10 mouse cellular contexts compared by ENCODE assay signal in genomic region chrX:162113257-162113656, GRCm38 (mm10). TPM values are rescaled to one million over a fixed set of nuclear protein-coding genes. Genes with fewer than 3 reads are reported as not detected.
A peak's percentile ranks its signal among the peaks of the same experiment; 100 is the strongest.
DNase-seq lines count a peak whose midpoint lies in the region; ATAC-seq and TF ChIP-seq lines count a peak whose summit lies in the region.
"Had no signal": no experiment of that assay in that cellular context is flagged by ENCODE, and none has a peak within 500 bp of the region (broad histone marks: within the 10 kb centered on the region; RNA-seq: fewer than 3 reads in every experiment).

No protein-coding gene starts in this region.

- H3K27ac ChIP-seq in kidney, adult 2 months (ENCODE audit: insufficient read depth, low read depth, low read length): no peak overlapping the region
- H3K27ac ChIP-seq in kidney, embryonic 15.5 days: no peak overlapping the region
- H3K27ac ChIP-seq in brown adipose tissue, adult 24 weeks (replicated peaks; ENCODE audit: low read depth, low read length): no peak overlapping the region
- H3K27ac ChIP-seq: intestine, embryonic 15.5 days had no signal

- H3K4me1 ChIP-seq in kidney, adult 2 months (ENCODE audit: control insufficient read depth, insufficient read depth, low read length): peaks cover 5% of the 10 kb centered on the region; the same call in 1 of the 2 replicates
- H3K4me1 ChIP-seq in kidney, embryonic 15.5 days: no peaks in the 10 kb centered on the region
- H3K4me1 ChIP-seq in brown adipose tissue, adult 24 weeks (ENCODE audit: control insufficient read depth, insufficient read depth, insufficient read length, low read length): peaks cover 4% of the 10 kb centered on the region; the same call in 1 of the 2 replicates
- H3K4me1 ChIP-seq: intestine, embryonic 15.5 days had no signal

- no peak for TF ChIP-seq POLR2A in kidney, adult 2 months (IDR thresholded peaks at IDR 0.05; ENCODE audit: low read depth, low read length)

- H3K4me3 ChIP-seq in kidney, adult 2 months (ENCODE audit: insufficient read depth, low read depth, low read length): no peak overlapping the region
- H3K4me3 ChIP-seq in kidney, embryonic 15.5 days (replicated peaks): no peak overlapping the region
- 0 out of 2 replicates have a peak overlapping the region, but pooled peaks have one; percentile 16 for H3K4me3 ChIP-seq in brown adipose tissue, adult 24 weeks (ENCODE audit: insufficient read depth, low read depth, low read length)
- H3K4me3 ChIP-seq: intestine, embryonic 15.5 days had no signal

- ATAC-seq in kidney, embryonic 15.5 days (replicated peaks; ENCODE audit: low FRiP score): no peak
- ATAC-seq: activated CD4-positive, CD25-positive, alpha-beta regulatory T cell, adult 4 months; intestine, embryonic 15.5 days had no signal

- peak; percentile 79 for DNase-seq in kidney, adult 2 months
- peak; percentile 1 to 41 for DNase-seq in heart, postnatal 14 days
- DNase-seq in lung, postnatal 14 days: peak; percentile 34
- no peak for DNase-seq in spleen, postnatal 4 days (ENCODE audit: low spot score in 2 of 2)
- DNase-seq in spleen, postnatal 14 days (ENCODE audit: low spot score in 2 of 2): no peak

- H3K36me3 ChIP-seq in kidney, adult 2 months (ENCODE audit: control insufficient read depth, insufficient read depth, low read length): no peaks in the 10 kb centered on the region
- no peaks in the 10 kb centered on the region for H3K36me3 ChIP-seq in kidney, embryonic 15.5 days
- H3K36me3 ChIP-seq: intestine, embryonic 15.5 days had no signal

- no peak overlapping the region for H3K4me2 ChIP-seq in kidney, embryonic 15.5 days
- H3K4me2 ChIP-seq: intestine, embryonic 15.5 days had no signal

- intact Hi-C loops in heart, postnatal 14 days (cut with DNase I): no loop called here

- no peak for TF ChIP-seq CTCF in kidney, adult 2 months (conservative IDR thresholded peaks at IDR 0.05; ENCODE audit: insufficient read depth, insufficient read length, low read depth, low read length)

- no peak overlapping the region for H3K9ac ChIP-seq in kidney, embryonic 15.5 days
- H3K9ac ChIP-seq: intestine, embryonic 15.5 days had no signal

- no peaks in the 10 kb centered on the region for H3K9me3 ChIP-seq in kidney, embryonic 15.5 days (replicated peaks)
- H3K9me3 ChIP-seq: intestine, embryonic 15.5 days had no signal

- H3K27me3 ChIP-seq in kidney, adult 2 months (replicated peaks; ENCODE audit: control insufficient read depth, insufficient read depth, low read length): no peaks in the 10 kb centered on the region
- H3K27me3 ChIP-seq in kidney, embryonic 15.5 days: peaks cover 55% of the 10 kb centered on the region
- H3K27me3 ChIP-seq: intestine, embryonic 15.5 days had no signal

- WGBS in kidney, adult 2 months: 22% methylated on average over 5 of the region's 5 CpGs
- WGBS in kidney, embryonic 15.5 days: 51% methylated on average over 5 of the region's 5 CpGs

RNA-seq across cellular contexts. Expression of gene Nhs, which starts 46.3 kb away (rescaled TPM):
- polyA plus RNA-seq in kidney, adult 2 months (2012; rRNA removed): 3.7 and 4.6 TPM in 2 replicates
- 2.8 and 3.1 TPM in 2 replicates for polyA plus RNA-seq in kidney, embryonic 15.5 days (2015; fragmentation: Nextera tagmentation; extraction: Ambion mirVana)
- polyA plus RNA-seq in brown adipose tissue, adult 24 weeks (2012; ENCODE audit: insufficient read depth, insufficient read length, missing spikeins): 0.13 TPM in 1 of 2 replicates, not detected in the other
- under 1 TPM; 0.74 to 1.00 TPM for total RNA-seq in heart, postnatal 14 days (2021)
- total RNA-seq: megakaryocyte-erythroid progenitor cell, adult 5-6 weeks had no signal
- polyA plus RNA-seq: activated CD4-positive, CD25-positive, alpha-beta regulatory T cell, adult 4 months had no signal

Comparison
In these comparisons a context has a peak if more than half of its experiments do, and no peak if none do; other contexts are left out.
1. DNase-seq: peak in kidney, adult 2 months (single experiment), heart, postnatal 14 days (2 of 2) and lung, postnatal 14 days (single experiment); none in spleen, postnatal 4 days (0 of 2) and spleen, postnatal 14 days (0 of 2).